Mouse (Mus musculus) thymus, postnatal 36 days (tissue): ENCODE results near the gene Gm28919.
"Not testable (repeated sequence)": the region's sequence is repeated elsewhere in the genome, so short reads cannot be mapped to it uniquely, and the experiment has no call there.

Source experiments
- DNase-seq, 2 experiments: peaks; one replicate each; pipeline ENCODE4 v3.0.0; 2022; ENCODE audit warnings: mixed read lengths in 2 of 2

Gene Gm28919

GRCm38 (mm10) chrY:6583246-6583645 is at the start of gene Gm28919:
Gene Gm28919 (plus strand): TSS chrY:6583546.
- not testable (repeated sequence) for DNase-seq
